Mouse (Mus musculus) spleen, adult 2 months (tissue): Measurements from ENCODE around the gene Gm49661.

Experiments
- CTCF ChIP-seq: fragments of 200-500 bp; IDR thresholded peaks from 2 replicates; pipeline ENCODE4 v1.5.1; 2011; ENCODE audit warnings: mild to moderate bottlenecking, inconsistent platforms; ENCODE audit not compliant: insufficient read depth, insufficient read length, insufficient replicate concordance; ENCODE audit errors: extremely low read depth
- POLR2A ChIP-seq: fragments of 200-500 bp; IDR thresholded peaks from 2 replicates; pipeline ENCODE4 v1.6.1; 2011; ENCODE audit warnings: low read depth, low read length, inconsistent platforms

GRCm38 (mm10) chr8:84990349-84990748 lies 21.1 kb upstream of the Gm49661 start, which contains the start of gene Hook2:
- TF ChIP-seq CTCF = peak; percentile 96
- TF ChIP-seq POLR2A = no peak; the same call in 1 of the 2 replicates
